Mouse (Mus musculus) kidney, embryonic 15.5 days (tissue): ENCODE data around the gene Nos1. TPM values are rescaled to one million over a fixed set of nuclear protein-coding genes. Genes with fewer than 3 reads are reported as not detected.
A peak's percentile ranks its signal among the peaks of the same experiment; 100 is the strongest.

Experiments
- ATAC-seq: fragments of 200-750 bp; cut with Nextera tagmentation; replicated peaks from 2 replicates; pipeline ENCODE4 v1.8.0; 2017; ENCODE audit warnings: moderate TSS enrichment; ENCODE audit not compliant: low FRiP score
- H3K27ac ChIP-seq: fragments of 300-500 bp; sonication (generic); 2 replicates; pipeline ENCODE4 v1.5.1; 2015; ENCODE audit warnings: mild to moderate bottlenecking, inconsistent platforms
- H3K27me3 ChIP-seq: fragments of 300-500 bp; sonication (generic); 2 replicates; pipeline ENCODE4 v1.6.1; 2015; ENCODE audit warnings: inconsistent platforms
- H3K36me3 ChIP-seq: fragments of 300-500 bp; sonication (generic); 2 replicates; pipeline ENCODE4 v1.6.1; 2015; ENCODE audit warnings: inconsistent platforms
- H3K4me1 ChIP-seq: fragments of 300-500 bp; sonication (generic); 2 replicates; pipeline ENCODE4 v1.6.1; 2015; ENCODE audit warnings: inconsistent platforms
- H3K4me2 ChIP-seq: fragments of 300-500 bp; sonication (generic); 2 replicates; pipeline ENCODE4 v1.6.1; 2015; ENCODE audit warnings: moderate library complexity, mild to moderate bottlenecking, inconsistent platforms
- H3K4me3 ChIP-seq: fragments of 300-500 bp; sonication (generic); replicated peaks from 2 replicates; pipeline ENCODE4 v1.5.1; 2015; ENCODE audit warnings: mild to moderate bottlenecking, inconsistent platforms
- H3K9ac ChIP-seq: fragments of 300-500 bp; sonication (generic); 2 replicates; pipeline ENCODE4 v1.6.1; 2015; ENCODE audit warnings: mild to moderate bottlenecking, inconsistent platforms
- H3K9me3 ChIP-seq: fragments of 300-500 bp; sonication (generic); replicated peaks from 2 replicates; pipeline ENCODE4 v1.6.1; 2016; ENCODE audit warnings: inconsistent platforms
- WGBS: fragments of 180-500 bp; shearing (Covaris S2); methylation state at CpG from one replicate; pipeline ENCODE4 v1.1.7; 2015; ENCODE audit warnings: mixed read lengths; 5-methylcytosine and 5-hydroxymethylcytosine counted together
- polyA plus RNA-seq: library from polyadenylated mRNA; unstranded; fragments of >200 nt; fragmentation: Nextera tagmentation; extraction: Ambion mirVana; gene quantifications from 2 replicates; pipeline ENCODE4 v1.2.1, GENCODE M21; 2015

Gene Nos1
- polyA plus RNA-seq, 1 experiment from 2014 or later, result 0.92 TPM

DNA sequence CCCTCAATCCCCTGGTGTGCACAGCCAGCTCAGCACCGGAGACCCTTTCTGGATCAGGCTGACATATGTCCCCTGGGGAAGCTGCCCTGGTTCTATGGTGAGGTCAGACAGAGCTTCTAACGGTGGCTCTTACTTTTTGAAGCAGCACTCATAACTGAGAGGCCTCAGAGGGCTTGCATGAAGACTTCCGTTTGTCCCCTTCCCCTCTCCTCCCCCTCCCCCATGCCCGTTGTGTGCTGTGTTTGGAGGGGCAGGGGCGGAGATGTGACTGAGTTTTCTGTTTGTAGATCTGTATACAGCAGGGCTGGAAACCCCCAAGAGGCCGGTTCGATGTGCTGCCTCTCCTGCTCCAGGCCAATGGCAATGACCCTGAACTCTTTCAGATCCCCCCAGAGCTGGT lies 122.7 kb downstream of the Nos1 start:
- no peaks in the 10 kb centered on the region for H3K9me3 ChIP-seq
- WGBS, result 39% methylated on average over 7 of the region's 7 CpGs
- no peaks in the 10 kb centered on the region for H3K36me3 ChIP-seq
- H3K27ac ChIP-seq, result no peak overlapping the region
- H3K4me3 ChIP-seq, result no peak overlapping the region
- peaks cover 22% of the 10 kb centered on the region for H3K4me1 ChIP-seq
- H3K4me2 ChIP-seq, result no peak overlapping the region
- H3K27me3 ChIP-seq, result peaks cover 1% of the 10 kb centered on the region; the same call in 1 of the 2 replicates
- no peak for ATAC-seq
- H3K9ac ChIP-seq, result no peak overlapping the region

GRCm38 (mm10) chr5:117905728-117906127 lies 124.9 kb downstream of the Nos1 start:
- H3K4me1 ChIP-seq, result peaks cover 21% of the 10 kb centered on the region
- WGBS, result 89% methylated on average over 4 of the region's 4 CpGs
- no peaks in the 10 kb centered on the region; the same call in 1 of the 2 replicates for H3K27me3 ChIP-seq
- H3K36me3 ChIP-seq, result no peaks in the 10 kb centered on the region
- no peak overlapping the region for H3K4me2 ChIP-seq
- no peak overlapping the region for H3K27ac ChIP-seq
- H3K4me3 ChIP-seq, result no peak overlapping the region
- no peaks in the 10 kb centered on the region for H3K9me3 ChIP-seq
- ATAC-seq, result no peak
- no peak overlapping the region for H3K9ac ChIP-seq

GRCm38 (mm10) chr5:117909524-117909923 lies 128.7 kb downstream of the Nos1 start:
- ATAC-seq, result peak; percentile 50
- Histone ChIP-seq H3K9me3 (no peaks in the 10 kb centered on the region), H3K27me3 (no peaks in the 10 kb centered on the region), H3K4me1 (peaks cover 8% of the 10 kb centered on the region; the same call in 1 of the 2 replicates), H3K9ac (no peak overlapping the region), H3K27ac (no peak overlapping the region), H3K4me3 (no peak overlapping the region), H3K36me3 (no peaks in the 10 kb centered on the region), H3K4me2 (no peak overlapping the region)
- 34% methylated on average over 4 of the region's 4 CpGs for WGBS

GRCm38 (mm10) chr5:117916349-117916748 lies 135.5 kb downstream of the Nos1 start:
- no peaks in the 10 kb centered on the region for H3K4me1 ChIP-seq
- WGBS, result 83% methylated on average over 5 of the region's 5 CpGs
- H3K27me3 ChIP-seq, result no peaks in the 10 kb centered on the region
- no peak overlapping the region for H3K4me2 ChIP-seq
- H3K27ac ChIP-seq, result no peak overlapping the region
- H3K9ac ChIP-seq, result no peak overlapping the region
- H3K36me3 ChIP-seq, result no peaks in the 10 kb centered on the region
- ATAC-seq, result no peak
- H3K4me3 ChIP-seq, result no peak overlapping the region
- H3K9me3 ChIP-seq, result no peaks in the 10 kb centered on the region

DNA sequence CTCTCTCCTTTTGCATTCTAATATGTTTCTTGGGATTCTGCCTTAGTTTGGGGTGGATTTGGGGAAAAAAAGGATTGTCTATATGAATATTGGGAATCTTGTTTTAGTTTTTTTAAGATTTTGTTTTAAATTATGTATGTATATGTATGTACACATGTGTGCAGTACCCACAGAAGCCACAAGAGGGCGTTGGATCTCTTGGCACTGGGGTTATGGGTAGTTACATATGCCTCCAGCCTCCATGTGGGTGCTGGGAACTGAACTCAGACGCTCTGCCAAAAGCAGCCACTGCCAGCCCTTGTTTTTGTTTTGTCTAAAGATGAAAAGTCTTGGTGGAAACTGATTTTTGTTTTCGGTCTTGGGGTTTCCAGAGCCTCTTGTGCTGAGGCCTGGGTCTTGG lies 136.1 kb downstream of the Nos1 start:
- WGBS, result 64% methylated on average over 3 of the region's 3 CpGs
- ATAC-seq, result no peak
- H3K27me3 ChIP-seq, result no peaks in the 10 kb centered on the region
- H3K9ac ChIP-seq, result no peak overlapping the region
- no peaks in the 10 kb centered on the region for H3K36me3 ChIP-seq
- H3K4me2 ChIP-seq, result no peak overlapping the region
- H3K4me3 ChIP-seq, result no peak overlapping the region
- H3K27ac ChIP-seq, result no peak overlapping the region
- no peaks in the 10 kb centered on the region for H3K4me1 ChIP-seq
- no peaks in the 10 kb centered on the region for H3K9me3 ChIP-seq

GRCm38 (mm10) chr5:117921786-117922528 lies 141.1 kb downstream of the Nos1 start:
- no peak overlapping the region for H3K4me2 ChIP-seq
- no peaks in the 10 kb centered on the region for H3K4me1 ChIP-seq
- H3K27ac ChIP-seq, result no peak overlapping the region
- H3K27me3 ChIP-seq, result no peaks in the 10 kb centered on the region
- H3K9me3 ChIP-seq, result no peaks in the 10 kb centered on the region
- WGBS, result 85% methylated on average over 12 of the region's 12 CpGs
- no peak overlapping the region for H3K9ac ChIP-seq
- H3K36me3 ChIP-seq, result no peaks in the 10 kb centered on the region
- ATAC-seq, result no peak
- no peak overlapping the region for H3K4me3 ChIP-seq

GRCm38 (mm10) chr5:117923688-117924087 lies 142.9 kb downstream of the Nos1 start:
- ATAC-seq, result no peak
- Histone ChIP-seq H3K4me3 (no peak overlapping the region), H3K4me2 (no peak overlapping the region), H3K9me3 (no peaks in the 10 kb centered on the region), H3K27ac (no peak overlapping the region), H3K27me3 (no peaks in the 10 kb centered on the region), H3K4me1 (no peaks in the 10 kb centered on the region), H3K36me3 (no peaks in the 10 kb centered on the region), H3K9ac (no peak overlapping the region)
- WGBS, result 18% methylated on average over 6 of the region's 6 CpGs

DNA sequence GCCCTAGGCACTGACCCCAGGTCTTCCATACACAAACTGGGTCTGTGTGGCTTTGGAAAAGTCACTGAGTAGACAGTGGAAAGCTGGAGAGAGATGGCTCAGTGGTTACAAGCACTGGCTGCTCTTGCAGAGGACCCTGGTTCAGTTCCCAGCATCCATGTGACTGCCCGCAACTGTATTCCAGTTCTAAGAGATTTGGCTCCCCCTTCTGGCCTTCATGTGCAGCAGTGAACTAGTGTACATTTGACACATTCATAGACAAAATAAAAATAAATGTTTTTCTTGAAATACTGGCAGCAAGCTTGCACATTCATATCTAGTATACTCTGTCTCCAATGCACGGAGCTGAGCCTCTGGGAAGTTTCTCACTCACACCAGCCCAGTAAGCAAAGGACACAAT lies 147.7 kb downstream of the Nos1 start:
- no peaks in the 10 kb centered on the region for H3K36me3 ChIP-seq
- H3K9ac ChIP-seq, result no peak overlapping the region
- 98% methylated on average over 2 of the region's 2 CpGs for WGBS
- no peaks in the 10 kb centered on the region for H3K4me1 ChIP-seq
- no peak overlapping the region for H3K4me2 ChIP-seq
- no peak overlapping the region for H3K27ac ChIP-seq
- 0 out of 2 replicates have a peak, but pooled peaks cover 5% of the 10 kb centered on the region for H3K27me3 ChIP-seq
- no peaks in the 10 kb centered on the region for H3K9me3 ChIP-seq
- no peak for ATAC-seq
- no peak overlapping the region for H3K4me3 ChIP-seq

DNA sequence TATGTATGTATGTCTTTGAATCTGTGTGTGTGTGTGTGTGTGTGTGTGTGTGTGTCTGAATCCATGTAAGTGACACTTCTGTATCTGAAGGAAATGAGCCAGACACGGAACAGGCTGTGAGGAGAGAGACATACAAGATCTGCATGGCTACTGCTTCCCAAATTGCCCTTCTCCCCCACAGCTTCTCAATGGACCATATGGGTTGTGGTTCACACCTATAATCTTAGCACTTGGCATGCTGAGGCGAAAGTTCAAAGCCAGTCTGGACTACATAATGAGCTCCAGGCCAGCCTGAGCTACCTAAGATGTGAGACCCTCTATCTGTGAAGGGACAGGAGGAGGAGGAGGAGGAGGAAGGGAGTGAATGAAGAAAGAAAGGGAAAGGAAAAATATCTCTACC lies 151.4 kb downstream of the Nos1 start:
- Histone ChIP-seq H3K4me3 (no peak overlapping the region), H3K27me3 (peaks cover 11% of the 10 kb centered on the region; the same call in 1 of the 2 replicates), H3K9ac (no peak overlapping the region), H3K4me2 (no peak overlapping the region), H3K36me3 (no peaks in the 10 kb centered on the region), H3K4me1 (no peaks in the 10 kb centered on the region), H3K9me3 (no peaks in the 10 kb centered on the region), H3K27ac (no peak overlapping the region)
- 77% methylated on average over 2 of the region's 2 CpGs for WGBS
- ATAC-seq, result no peak

GRCm38 (mm10) chr5:117932862-117933261 lies 152.0 kb downstream of the Nos1 start:
- WGBS, result 1% methylated on average over 9 of the region's 9 CpGs
- 0 out of 2 replicates have a peak, but pooled peaks have one; percentile 59 for ATAC-seq
- H3K36me3 ChIP-seq, result no peaks in the 10 kb centered on the region

DNA sequence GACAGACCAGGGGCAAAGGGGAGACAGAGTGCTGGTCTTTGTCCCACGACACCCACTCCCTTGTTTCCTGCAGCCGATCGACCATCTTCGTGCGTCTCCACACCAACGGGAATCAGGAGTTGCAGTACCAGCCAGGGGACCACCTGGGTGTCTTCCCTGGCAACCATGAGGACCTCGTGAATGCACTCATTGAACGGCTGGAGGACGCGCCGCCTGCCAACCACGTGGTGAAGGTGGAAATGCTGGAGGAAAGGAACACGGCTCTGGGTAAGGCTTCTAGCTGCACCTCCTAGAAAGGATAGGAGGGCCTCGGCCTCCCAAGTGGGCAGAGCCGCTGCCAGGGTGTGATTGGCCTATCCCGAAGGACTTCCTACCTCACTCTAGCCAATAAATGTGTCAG lies 155.5 kb downstream of the Nos1 start:
- WGBS, result 66% methylated on average over 16 of the region's 16 CpGs
- no peak for ATAC-seq
- no peaks in the 10 kb centered on the region for H3K9me3 ChIP-seq

More at GRCm38 (mm10) chr5:117932862-117933261, 152.0 kb downstream of the Nos1 start:
- no peak overlapping the region for H3K4me3 ChIP-seq
- H3K27ac ChIP-seq, result no peak overlapping the region
- no peaks in the 10 kb centered on the region for H3K4me1 ChIP-seq
- no peaks in the 10 kb centered on the region for H3K9me3 ChIP-seq
- H3K4me2 ChIP-seq, result 0 out of 2 replicates have a peak overlapping the region, but pooled peaks have one; percentile 23
- no peak overlapping the region for H3K9ac ChIP-seq
- peaks cover 11% of the 10 kb centered on the region; the same call in 1 of the 2 replicates for H3K27me3 ChIP-seq

DNA sequence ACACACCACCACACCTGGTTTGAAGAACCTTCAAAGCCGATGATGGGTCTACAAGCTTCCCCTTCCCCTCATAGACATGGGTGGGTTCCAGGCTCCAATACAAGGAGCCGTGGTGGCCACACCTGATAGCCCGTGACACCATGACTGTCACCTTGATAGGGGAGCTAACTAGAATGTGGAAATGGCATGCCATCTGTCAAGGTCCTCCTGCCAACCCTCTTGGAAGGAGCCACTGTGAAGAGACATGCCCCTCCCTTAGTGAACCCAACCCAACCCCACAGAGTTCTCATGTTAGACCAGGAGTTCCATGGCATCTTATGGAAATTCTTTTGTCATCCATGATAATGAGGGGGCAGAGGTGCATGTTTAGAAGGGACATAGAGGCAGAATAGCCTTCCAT lies 156.4 kb downstream of the Nos1 start:
- H3K4me1 ChIP-seq, result 0 out of 2 replicates have a peak, but pooled peaks cover 4% of the 10 kb centered on the region
- ATAC-seq, result no peak
- peaks cover 6% of the 10 kb centered on the region; the same call in 1 of the 2 replicates for H3K27me3 ChIP-seq
- H3K4me2 ChIP-seq, result no peak overlapping the region
- 82% methylated on average over 3 of the region's 3 CpGs for WGBS
- no peak overlapping the region for H3K9ac ChIP-seq
- no peaks in the 10 kb centered on the region for H3K36me3 ChIP-seq
- no peak overlapping the region for H3K4me3 ChIP-seq
- no peak overlapping the region for H3K27ac ChIP-seq
- H3K9me3 ChIP-seq, result no peaks in the 10 kb centered on the region

More for the DNA sequence above, 155.5 kb downstream of the Nos1 start:
- Histone ChIP-seq H3K27me3 (peaks cover 9% of the 10 kb centered on the region; the same call in 1 of the 2 replicates), H3K36me3 (no peaks in the 10 kb centered on the region), H3K4me1 (0 out of 2 replicates have a peak, but pooled peaks cover 4% of the 10 kb centered on the region), H3K27ac (no peak overlapping the region), H3K4me2 (no peak overlapping the region), H3K9ac (no peak overlapping the region), H3K4me3 (no peak overlapping the region)
